Comparison of ENCODE assay signal across 25 mouse cellular contexts in the genomic region with DNA sequence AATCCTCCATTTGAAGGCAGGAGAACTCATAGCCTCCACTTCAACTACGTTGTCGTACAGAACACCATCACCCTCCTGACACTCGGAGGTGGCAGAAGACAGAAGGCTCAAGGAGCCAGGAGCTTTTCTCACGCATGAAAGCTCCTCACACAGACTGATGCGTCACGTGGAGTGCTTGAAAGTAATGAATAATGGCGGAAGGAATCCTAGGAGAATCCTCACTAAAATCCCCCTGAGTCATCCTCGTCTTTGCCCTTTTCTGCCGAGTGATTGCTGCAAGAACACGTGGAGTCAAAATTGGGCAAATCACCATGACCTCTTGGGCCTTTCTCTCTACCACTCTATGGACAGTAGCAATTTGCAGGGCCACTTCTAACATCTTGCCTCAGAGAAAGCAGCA. TPM values are rescaled to one million over a fixed set of nuclear protein-coding genes. Genes with fewer than 3 reads are reported as not detected.
DNase-seq lines count a peak whose midpoint lies in the region; ATAC-seq and TF ChIP-seq lines count a peak whose summit lies in the region.
"Had no signal": no experiment of that assay in that cellular context is flagged by ENCODE, and none has a peak within 500 bp of the region (broad histone marks: within the 10 kb centered on the region; RNA-seq: fewer than 3 reads in every experiment).

No protein-coding gene starts in this region.

- CTCF ChIA-PET in Patski (lab: Charles Lee), result no interaction called here

- H3K4me1 ChIP-seq in intestine, embryonic 14.5 days (replicated peaks; ENCODE audit: control insufficient read depth, insufficient read depth, low read length), result no peaks in the 10 kb centered on the region
- no peaks in the 10 kb centered on the region for H3K4me1 ChIP-seq in intestine, embryonic 15.5 days (replicated peaks)
- no peaks in the 10 kb centered on the region for H3K4me1 ChIP-seq in kidney, adult 2 months (ENCODE audit: control insufficient read depth, insufficient read depth, low read length)
- H3K4me1 ChIP-seq: embryonic facial prominence, embryonic 15.5 days; forebrain, embryonic 10.5 days; heart, embryonic 13.5 days; hindbrain, embryonic 12.5 days had no signal

- no peak overlapping the region for H3K27ac ChIP-seq in intestine, embryonic 14.5 days (ENCODE audit: low read depth)
- no peak overlapping the region for H3K27ac ChIP-seq in intestine, embryonic 15.5 days
- H3K27ac ChIP-seq in kidney, adult 2 months (ENCODE audit: insufficient read depth, low read depth, low read length), result no peak overlapping the region
- H3K27ac ChIP-seq: embryonic facial prominence, embryonic 15.5 days; forebrain, embryonic 10.5 days; gastrocnemius, adult 2 months; heart, embryonic 13.5 days; hindbrain, embryonic 12.5 days had no signal

- H3K4me2 ChIP-seq in intestine, embryonic 14.5 days (ENCODE audit: low read length), result no peak overlapping the region
- H3K4me2 ChIP-seq in intestine, embryonic 15.5 days (replicated peaks), result no peak overlapping the region
- H3K4me2 ChIP-seq: embryonic facial prominence, embryonic 15.5 days; heart, embryonic 13.5 days; hindbrain, embryonic 12.5 days had no signal

- no peak overlapping the region for H3K9ac ChIP-seq in intestine, embryonic 14.5 days (ENCODE audit: low read length)
- H3K9ac ChIP-seq in intestine, embryonic 15.5 days, result no peak overlapping the region
- H3K9ac ChIP-seq: embryonic facial prominence, embryonic 15.5 days; heart, embryonic 13.5 days; hindbrain, embryonic 12.5 days had no signal

- POLR2A ChIA-PET in Patski (lab: Charles Lee), result no interaction called here

- H3K36me3 ChIP-seq in intestine, embryonic 14.5 days (ENCODE audit: control insufficient read depth, insufficient read depth, low read length), result no peaks in the 10 kb centered on the region
- H3K36me3 ChIP-seq in intestine, embryonic 15.5 days, result no peaks in the 10 kb centered on the region
- no peaks in the 10 kb centered on the region for H3K36me3 ChIP-seq in kidney, adult 2 months (ENCODE audit: control insufficient read depth, insufficient read depth, low read length)
- H3K36me3 ChIP-seq: embryonic facial prominence, embryonic 15.5 days; forebrain, embryonic 10.5 days; G1E; heart, embryonic 13.5 days; hindbrain, embryonic 12.5 days had no signal

- no peaks in the 10 kb centered on the region for H3K27me3 ChIP-seq in intestine, embryonic 14.5 days (replicated peaks; ENCODE audit: control insufficient read depth, insufficient read depth, low read length)
- no peaks in the 10 kb centered on the region for H3K27me3 ChIP-seq in intestine, embryonic 15.5 days (replicated peaks)
- H3K27me3 ChIP-seq in Patski, result no peaks in the 10 kb centered on the region
- H3K27me3 ChIP-seq in kidney, adult 2 months (replicated peaks; ENCODE audit: control insufficient read depth, insufficient read depth, low read length), result no peaks in the 10 kb centered on the region
- H3K27me3 ChIP-seq: embryonic facial prominence, embryonic 15.5 days; heart, embryonic 13.5 days; hindbrain, embryonic 12.5 days had no signal

- H3K4me3 ChIP-seq in intestine, embryonic 14.5 days (ENCODE audit: low read depth, low read length), result no peak overlapping the region
- no peak overlapping the region for H3K4me3 ChIP-seq in intestine, embryonic 15.5 days (replicated peaks)
- no peak overlapping the region for H3K4me3 ChIP-seq in kidney, adult 2 months (ENCODE audit: insufficient read depth, low read depth, low read length)
- H3K4me3 ChIP-seq: embryonic facial prominence, embryonic 15.5 days; erythroblast, embryonic 14.5 days; forebrain, embryonic 10.5 days; gastrocnemius, adult 2 months; heart, embryonic 13.5 days; hindbrain, embryonic 12.5 days had no signal

- TF ChIP-seq CTCF in Patski (IDR thresholded peaks at IDR 0.05), result no peak
- no peak for TF ChIP-seq CTCF in kidney, adult 2 months (conservative IDR thresholded peaks at IDR 0.05; ENCODE audit: insufficient read depth, insufficient read length, low read depth, low read length)

- DNase-seq in intestine, embryonic 14.5 days (ENCODE audit: low spot score), result peak; percentile 21
- peak; percentile 35 for DNase-seq in Patski (ENCODE audit: low read depth, low spot score)
- peak; percentile 24 for DNase-seq in brain, adult 2 months (ENCODE audit: low read depth, low spot score)
- DNase-seq in kidney, adult 2 months, result no peak
- DNase-seq in kidney, postnatal 36 days, result no peak
- DNase-seq: adrenal gland, adult 2 months; adrenal gland, postnatal 25 days; cerebellum, adult 11 months; cerebellum, adult 9-10 months; embryo, embryonic 11 days; gastrocnemius, adult 2 months; gastrocnemius, postnatal 25 days; heart, adult 11 months; heart, postnatal 4 days had no signal

- no peaks in the 10 kb centered on the region for H3K9me3 ChIP-seq in intestine, embryonic 14.5 days (ENCODE audit: control insufficient read depth, low read length)
- H3K9me3 ChIP-seq in intestine, embryonic 15.5 days, result no peaks in the 10 kb centered on the region
- H3K9me3 ChIP-seq: embryonic facial prominence, embryonic 15.5 days; forebrain, embryonic 10.5 days; G1E; heart, embryonic 13.5 days; hindbrain, embryonic 12.5 days had no signal

- in situ Hi-C loops in Patski (cut with MboI; ENCODE audit: low pct_unique_long_range_greater_than_20kb), result no loop called here

- no peak for ATAC-seq in intestine, embryonic 14.5 days (replicated peaks; ENCODE audit: low FRiP score, low TSS enrichment, low read depth)
- ATAC-seq in intestine, embryonic 15.5 days, result no peak
- no peak for ATAC-seq in Patski
- no peak for ATAC-seq in granulocyte monocyte progenitor cell, adult 5-6 weeks (replicated peaks; ENCODE audit: poor library complexity, severe bottlenecking)
- ATAC-seq: CD4-positive, CD25-positive, alpha-beta regulatory T cell, adult 4 months; forebrain, embryonic 14.5 days; intestine, postnatal 0 days had no signal

- no peak for TF ChIP-seq POLR2A in kidney, adult 2 months (IDR thresholded peaks at IDR 0.05; ENCODE audit: low read depth, low read length)

- WGBS in intestine, embryonic 14.5 days, result 86% methylated on average over 10 of the region's 10 CpGs
- WGBS in intestine, embryonic 15.5 days, result 87% methylated on average over 10 of the region's 10 CpGs
- 69% methylated on average over 10 of the region's 10 CpGs for WGBS in kidney, adult 2 months

RNA-seq across cellular contexts. Expression of a gene that starts 55.3 kb away (rescaled TPM):
- 55.5 and 59.6 TPM in 2 replicates for polyA plus RNA-seq in intestine, embryonic 14.5 days (2014; fragmentation: Nextera tagmentation; extraction: Ambion mirVana)
- polyA plus RNA-seq in intestine, embryonic 15.5 days (2015; fragmentation: Nextera tagmentation; extraction: Ambion mirVana), result 41.3 and 48.2 TPM in 2 replicates
- 48.9 TPM for polyA plus RNA-seq in Patski (2021)
- polyA plus RNA-seq in kidney, adult 2 months (2012; rRNA removed), result 13.5 and 13.7 TPM in 2 replicates
- 74.7 and 79.6 TPM in 2 replicates for total RNA-seq in granulocyte monocyte progenitor cell, adult 5-6 weeks (2014; fragmentation: Nextera tagmentation)
- 123 and 136 TPM in 2 replicates for total RNA-seq in granulocyte monocyte progenitor cell, adult 5-6 weeks (2017)

Comparison
In these comparisons a context has a peak if more than half of its experiments do, and no peak if none do; other contexts are left out.
1. DNase-seq: peak in intestine, embryonic 14.5 days (single experiment), Patski (single experiment) and brain, adult 2 months (single experiment); none in kidney, adult 2 months (single experiment) and kidney, postnatal 36 days (0 of 2).